Mouse (Mus musculus): Measurements from ENCODE around the gene Wfdc15a. TPM values are rescaled to one million over a fixed set of nuclear protein-coding genes. Genes with fewer than 3 reads are reported as not detected.

Gene Wfdc15a
- total RNA-seq, 1 experiment from 2014 or later: not detected

DNA sequence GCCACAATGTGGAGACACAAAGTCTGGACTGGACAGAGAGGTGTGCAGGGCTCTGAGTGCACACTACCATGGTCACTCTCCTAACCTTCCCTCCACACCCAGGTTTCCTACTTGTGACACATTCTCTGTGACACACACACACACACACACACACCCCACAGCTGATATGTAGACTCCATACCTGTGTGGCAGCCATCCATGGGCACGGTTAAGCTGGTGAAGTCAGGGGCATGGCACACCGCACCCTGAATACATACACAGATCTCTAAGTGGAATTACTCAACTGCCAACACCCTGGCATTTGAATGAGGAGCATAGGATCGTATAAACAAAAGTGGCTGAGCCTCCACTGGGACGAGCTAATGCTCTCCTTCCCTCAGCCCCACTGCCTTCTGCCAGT, 19.2 kb downstream of the Wfdc15a start:
- no peak for ATAC-seq (replicated peaks; ENCODE audit: low read depth, poor library complexity, severe bottlenecking)

DNA sequence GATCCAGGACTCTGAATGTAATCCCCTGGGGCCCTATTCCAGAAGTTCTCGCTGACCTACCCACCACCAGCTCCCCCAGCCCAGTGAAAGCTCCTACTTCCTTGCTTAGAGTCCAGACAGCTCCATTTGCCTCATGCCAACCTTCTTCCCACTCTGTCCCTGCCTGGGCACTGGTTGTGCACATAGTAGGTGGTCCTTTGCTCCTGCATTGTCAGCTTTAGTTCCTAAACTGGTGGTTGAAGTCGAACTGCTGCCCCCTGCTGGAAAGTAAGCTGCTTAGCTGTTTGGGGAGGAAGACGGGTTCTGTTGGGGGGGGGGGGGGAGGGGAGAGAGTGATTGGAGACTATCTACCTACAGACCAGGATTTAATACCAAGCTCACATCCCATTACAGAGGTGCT, 19.8 kb downstream of the Wfdc15a start:
- no peak for ATAC-seq (replicated peaks; ENCODE audit: low read depth, poor library complexity, severe bottlenecking)

DNA sequence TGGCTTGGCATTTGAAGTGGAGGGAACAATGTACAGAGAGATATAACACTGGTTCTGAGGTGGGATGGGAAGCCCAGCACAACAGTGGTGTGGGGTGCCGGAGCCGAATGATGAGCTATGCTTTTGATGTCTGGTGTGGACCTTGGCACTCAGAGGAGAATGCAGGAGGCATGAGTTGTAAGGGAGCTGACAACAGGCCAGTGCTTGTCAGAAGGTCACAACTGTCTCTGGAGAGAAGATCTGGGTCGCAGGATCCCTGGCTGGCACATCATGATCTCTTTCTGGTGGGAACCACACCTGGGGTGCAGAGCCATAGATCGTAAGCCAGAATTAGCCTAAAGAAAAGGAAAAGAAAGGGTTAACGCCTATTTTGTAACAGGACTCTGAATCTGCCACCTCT, 22.1 kb downstream of the Wfdc15a start:
- ATAC-seq (replicated peaks; ENCODE audit: low read depth, poor library complexity, severe bottlenecking): no peak

DNA sequence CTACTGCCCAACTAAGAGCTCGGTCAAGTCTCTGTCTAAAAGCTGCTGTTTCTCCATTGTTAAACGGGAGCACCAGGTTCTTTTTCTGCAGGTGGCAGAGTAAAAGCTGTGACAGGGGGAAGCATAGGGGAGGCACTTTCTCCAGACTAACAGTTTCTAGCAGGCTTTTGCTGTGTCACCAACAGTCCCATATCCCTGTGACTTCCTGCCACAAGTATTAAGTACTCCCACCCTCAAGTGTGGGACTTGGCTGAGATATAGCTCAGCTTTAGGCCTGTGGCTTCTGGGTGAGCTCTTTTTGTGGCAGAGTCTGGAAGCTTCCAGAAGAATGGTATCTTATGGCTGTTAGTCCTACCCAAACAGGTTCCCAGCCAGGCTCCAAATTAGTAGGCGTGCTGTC, 24.1 kb downstream of the Wfdc15a start:
- ATAC-seq (replicated peaks; ENCODE audit: low read depth, poor library complexity, severe bottlenecking): peak; percentile 77

DNA sequence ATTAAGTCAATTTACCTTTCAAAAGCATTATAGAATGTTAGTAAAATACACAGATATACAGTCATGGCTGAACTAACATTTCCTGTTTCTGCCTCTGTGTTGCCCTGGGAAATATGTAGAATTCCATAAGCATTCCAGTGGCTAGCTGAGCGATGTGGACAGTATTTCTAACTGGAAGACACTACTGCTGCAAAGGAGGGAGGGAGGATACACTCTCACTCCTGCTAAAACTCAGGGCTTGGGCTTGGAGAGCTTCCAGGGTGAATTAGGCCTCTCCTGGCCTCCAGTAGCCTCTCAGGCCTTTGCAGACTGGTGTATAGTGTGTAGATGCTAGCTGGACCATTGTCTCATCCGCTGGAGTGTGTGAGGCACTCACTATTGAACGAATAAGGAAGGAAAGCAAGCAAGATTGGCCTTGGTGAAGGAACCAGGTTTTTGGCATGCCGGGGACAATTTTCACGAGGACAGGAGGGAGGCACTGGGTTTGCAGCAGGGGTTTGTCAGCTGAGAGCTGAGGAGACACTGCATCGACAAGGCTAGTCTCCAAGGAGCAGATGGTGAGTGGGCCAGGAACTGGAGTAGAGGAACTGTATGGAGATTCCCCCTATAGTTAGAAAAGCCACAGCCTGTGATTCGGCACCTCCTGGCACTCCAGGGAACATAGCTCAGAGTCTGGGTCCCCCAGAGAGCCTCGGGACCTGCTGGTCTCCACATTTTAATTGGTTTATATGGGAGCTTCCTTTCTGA, 25.1 kb downstream of the Wfdc15a start:
- ATAC-seq (replicated peaks; ENCODE audit: low read depth, poor library complexity, severe bottlenecking): no peak

DNA sequence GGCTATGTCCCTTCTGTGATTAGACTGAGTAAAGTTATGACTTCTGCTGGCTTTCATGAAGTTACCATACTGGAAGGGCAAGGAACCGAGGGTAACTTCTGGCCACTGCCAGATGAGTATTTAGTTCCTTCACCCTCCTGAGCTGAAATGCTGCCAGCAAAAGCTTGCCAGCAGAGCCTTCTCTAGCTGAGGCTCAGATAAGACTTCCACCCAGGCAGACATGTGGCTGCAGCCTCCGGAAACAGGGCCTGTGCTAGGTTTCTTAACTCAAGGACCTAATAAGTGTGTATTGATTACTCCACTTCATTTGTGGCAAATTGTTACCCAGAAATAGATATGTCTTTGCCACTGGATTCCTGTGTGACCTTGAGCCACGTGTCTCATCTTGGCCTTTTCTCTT, 26.5 kb downstream of the Wfdc15a start:
- ATAC-seq (replicated peaks; ENCODE audit: low read depth, poor library complexity, severe bottlenecking): peak; percentile 61

DNA sequence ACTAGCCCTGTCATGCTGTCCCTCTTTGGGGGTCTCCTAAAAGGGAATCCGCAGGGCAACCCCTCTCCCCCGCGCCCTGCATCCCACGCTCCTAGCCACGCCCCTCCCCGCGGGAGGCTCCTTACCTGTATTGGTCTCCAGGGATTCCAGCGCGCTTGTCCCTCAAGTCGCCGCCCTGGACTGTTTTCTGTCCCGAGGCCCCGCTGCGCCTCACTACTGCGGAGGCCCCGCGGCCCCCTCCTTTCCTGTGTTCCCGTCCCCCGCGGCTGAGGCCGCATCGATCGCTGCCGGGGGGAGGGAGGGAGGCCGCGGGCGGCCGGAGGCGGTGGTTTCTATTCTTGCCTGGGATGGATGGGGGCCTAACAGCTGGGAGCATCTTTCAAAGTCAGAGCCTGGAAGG, 29.0 kb downstream of the Wfdc15a start, which contains the start of gene Kcns1:
Kcns1 (minus strand) TSS at position 212 of the 400 bp plus-strand sequence.
- no peak for ATAC-seq (replicated peaks; ENCODE audit: low read depth, poor library complexity, severe bottlenecking)

DNA sequence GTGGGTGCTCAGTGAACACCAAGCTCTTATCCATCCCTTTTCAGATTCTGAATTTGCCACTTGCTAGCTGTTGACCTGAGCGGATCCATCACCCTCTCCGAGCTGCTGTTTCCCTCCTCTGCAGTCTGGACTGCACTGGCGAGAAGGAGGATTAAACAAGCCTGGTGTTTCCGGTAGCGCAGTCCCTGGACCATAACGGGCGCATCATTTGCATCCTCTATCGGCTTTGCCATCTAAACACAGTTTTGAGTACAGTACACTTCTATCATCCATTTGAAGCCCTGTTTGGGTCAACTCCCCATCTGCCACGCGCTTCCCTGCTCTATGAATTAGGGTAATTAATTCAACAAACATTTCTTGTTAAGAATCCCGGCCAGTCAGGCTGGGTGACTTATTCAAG, 29.6 kb downstream of the Wfdc15a start:
- no peak for ATAC-seq (replicated peaks; ENCODE audit: low read depth, poor library complexity, severe bottlenecking)

DNA sequence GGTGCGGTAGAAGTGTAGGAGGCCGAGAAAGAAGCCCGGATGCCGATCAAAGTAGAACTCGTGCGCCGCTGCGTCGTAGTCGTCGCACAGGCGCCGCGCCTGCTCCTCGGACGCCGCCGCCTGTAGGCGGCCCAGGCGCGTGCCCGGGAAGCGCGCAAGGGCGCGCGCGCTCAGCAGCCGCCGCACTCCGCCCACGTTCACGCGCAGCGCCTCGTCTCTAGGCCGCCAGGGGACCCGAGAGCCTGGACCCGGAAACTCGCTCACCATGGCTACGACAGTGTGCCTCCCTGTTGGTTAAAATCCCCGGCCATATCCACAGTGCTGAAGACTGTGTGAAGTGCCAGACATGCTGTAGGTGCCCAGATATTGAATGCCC, 31.4 kb downstream of the Wfdc15a start:
- ATAC-seq (replicated peaks; ENCODE audit: low read depth, poor library complexity, severe bottlenecking): peak; percentile 39

DNA sequence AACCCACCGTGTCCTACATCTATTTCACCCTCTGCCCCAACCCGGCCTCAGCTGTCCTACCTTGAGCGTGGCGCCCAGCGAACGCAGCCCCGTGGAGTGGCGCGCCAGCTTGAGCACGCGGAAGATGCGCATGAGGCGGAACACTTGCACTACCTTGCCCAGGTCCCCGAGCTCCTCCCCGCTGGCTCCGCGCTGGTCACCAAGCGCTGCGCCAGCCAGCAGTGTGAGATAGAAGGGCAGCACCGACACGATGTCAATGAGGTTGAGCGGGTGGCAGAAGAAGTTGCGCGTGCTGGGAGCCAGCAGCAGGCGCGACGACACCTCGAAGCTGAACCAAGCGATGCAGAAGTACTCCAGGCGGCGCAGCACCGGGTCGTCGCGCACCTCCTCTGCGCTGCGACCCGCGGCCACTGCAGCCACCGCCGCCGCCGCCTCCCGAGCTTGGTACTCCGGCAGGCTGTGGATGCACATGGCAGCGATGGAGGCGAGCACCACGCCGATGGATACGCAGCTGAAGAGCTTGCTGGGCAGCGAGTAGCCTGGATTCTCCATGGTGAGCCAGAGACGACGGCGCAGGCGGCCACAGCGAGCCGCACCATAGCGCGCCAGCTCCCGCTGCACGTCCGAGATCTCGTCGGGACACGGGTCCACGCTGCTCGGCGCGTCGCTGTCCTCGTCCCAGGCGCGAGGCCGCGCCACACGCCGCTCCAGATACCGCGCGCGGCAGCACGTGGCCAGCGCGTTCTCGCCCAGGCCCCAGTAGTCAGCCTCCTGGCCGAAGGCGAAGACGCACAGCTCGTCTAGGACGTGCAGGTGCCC, 32.0 kb downstream of the Wfdc15a start:
- peak; percentile 19 for ATAC-seq (replicated peaks; ENCODE audit: low read depth, poor library complexity, severe bottlenecking)

DNA sequence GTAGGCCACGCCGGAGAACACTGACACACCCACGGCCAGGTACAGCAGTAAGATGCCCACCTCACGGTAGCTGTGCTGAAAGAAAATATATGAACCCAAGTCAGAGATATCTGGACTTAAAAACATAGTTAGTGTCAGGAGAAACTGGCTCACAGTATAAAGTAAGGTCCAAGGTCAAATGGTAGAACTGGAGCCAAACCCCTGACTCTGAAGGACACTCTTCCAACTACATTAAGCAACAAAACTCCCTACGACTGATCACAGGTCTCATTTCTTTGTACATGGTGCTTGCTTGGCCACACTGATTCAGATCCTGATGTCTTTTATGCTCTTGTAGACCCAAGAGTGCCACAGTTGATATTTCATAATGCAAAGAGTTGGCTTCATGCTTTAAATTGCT, 35.0 kb downstream of the Wfdc15a start:
- no peak for ATAC-seq (replicated peaks; ENCODE audit: low read depth, poor library complexity, severe bottlenecking)

DNA sequence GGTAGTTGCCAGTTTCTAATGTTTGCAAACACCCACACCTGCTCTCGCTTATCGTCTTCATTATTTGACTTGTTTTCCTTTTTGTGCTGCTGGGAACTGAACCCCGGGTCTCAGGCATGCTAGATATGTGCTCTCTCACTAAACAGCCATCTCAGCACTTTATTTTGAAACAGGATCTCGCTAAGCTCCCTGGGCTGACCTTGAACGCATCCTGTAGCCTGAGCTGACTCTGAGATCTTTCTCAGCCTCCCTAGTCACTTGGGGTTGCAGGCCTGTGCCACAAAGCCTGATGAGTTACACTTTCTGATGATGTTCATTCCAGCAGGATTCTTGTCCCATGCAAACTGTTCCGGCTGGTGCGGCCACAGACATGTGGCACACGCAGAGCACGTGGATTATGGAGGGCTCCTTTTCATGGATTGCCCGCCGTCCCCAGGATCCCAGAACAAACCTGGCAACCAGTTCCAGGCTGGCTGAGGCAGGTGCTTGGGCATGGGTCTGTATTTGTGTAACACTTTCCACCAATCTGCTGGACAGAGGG, 38.3 kb downstream of the Wfdc15a start:
- no peak for ATAC-seq (replicated peaks; ENCODE audit: low read depth, poor library complexity, severe bottlenecking)

DNA sequence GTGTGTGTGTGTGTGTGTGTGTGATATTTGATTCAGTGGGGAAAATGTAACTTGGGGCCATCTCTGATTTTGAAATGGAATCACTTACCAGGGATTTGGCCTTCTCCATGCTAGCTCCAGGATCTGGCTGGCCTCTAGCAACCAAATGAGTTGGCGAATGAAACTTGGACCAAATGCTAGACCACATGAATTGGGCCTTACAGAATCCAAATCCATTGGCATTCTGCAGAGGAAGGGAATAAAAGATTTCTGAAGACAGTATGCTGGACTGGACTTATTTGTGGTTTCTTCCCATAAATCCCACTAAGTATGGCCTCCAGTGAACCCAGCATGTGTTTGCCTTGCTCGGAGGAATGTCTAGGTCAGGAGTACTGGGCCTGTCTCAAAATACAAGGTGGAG, 41.1 kb downstream of the Wfdc15a start:
- no peak for ATAC-seq (replicated peaks; ENCODE audit: low read depth, poor library complexity, severe bottlenecking)

DNA sequence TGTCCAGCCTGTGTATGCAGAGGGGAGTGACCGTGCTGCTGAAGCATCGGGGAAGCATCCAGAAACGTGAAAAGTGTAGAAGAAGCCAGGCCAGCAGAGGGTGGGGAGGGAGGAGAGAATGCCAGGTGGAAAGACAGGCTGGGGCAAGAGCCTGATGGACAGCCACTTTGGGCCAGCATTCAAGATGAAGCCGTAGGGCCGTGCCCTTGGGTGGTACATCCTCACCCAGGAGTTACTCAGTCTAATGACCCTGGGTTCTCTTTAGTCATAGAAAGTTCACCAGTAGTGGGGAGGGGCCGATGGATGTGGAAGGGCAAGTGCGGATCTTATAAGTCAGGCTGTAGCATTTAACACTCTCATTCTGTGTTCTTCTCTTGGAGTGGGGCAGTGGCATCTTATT, 43.8 kb downstream of the Wfdc15a start:
- no peak for ATAC-seq (replicated peaks; ENCODE audit: low read depth, poor library complexity, severe bottlenecking)

DNA sequence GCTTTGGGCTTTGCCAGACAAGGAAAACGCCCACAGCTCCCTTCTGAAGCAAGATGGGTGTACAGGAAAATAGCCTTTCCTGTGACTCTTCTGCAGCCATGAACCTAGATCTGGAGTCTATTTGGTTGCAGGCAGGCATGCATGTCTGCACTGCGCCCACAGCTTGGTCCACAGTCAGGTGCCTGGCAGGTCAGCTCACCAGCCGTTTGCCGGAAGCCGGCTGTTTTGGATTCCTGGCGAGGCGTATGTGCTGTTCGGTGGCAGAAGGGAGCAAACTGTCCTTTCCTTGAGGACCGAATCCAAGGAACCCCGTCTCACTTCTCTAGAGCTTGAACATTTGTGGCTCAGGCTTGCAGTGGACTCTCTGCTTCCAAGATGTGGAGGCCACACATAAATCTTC, 45.9 kb downstream of the Wfdc15a start:
- no peak for ATAC-seq (replicated peaks; ENCODE audit: low read depth, poor library complexity, severe bottlenecking)

DNA sequence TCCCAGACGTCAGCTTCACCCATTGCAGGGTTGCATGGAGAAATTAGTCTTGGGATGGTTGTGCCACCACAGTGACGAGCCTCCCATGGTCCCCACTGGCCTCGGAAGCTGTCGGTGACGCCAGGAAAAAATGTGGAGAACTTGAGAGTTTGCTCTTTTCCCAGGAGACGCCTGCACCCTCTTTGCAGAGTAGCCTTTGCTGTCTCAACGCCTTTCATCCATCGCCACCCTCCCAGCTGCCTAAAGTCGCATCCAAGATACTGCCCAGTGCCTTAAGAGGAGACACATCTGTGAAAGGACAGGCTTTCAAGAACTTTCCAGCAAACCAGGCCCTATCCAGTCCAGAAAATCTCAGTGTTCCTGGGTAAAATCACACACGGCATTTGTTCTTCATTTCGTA, 47.6 kb downstream of the Wfdc15a start:
- no peak for ATAC-seq (replicated peaks; ENCODE audit: low read depth, poor library complexity, severe bottlenecking)

DNA sequence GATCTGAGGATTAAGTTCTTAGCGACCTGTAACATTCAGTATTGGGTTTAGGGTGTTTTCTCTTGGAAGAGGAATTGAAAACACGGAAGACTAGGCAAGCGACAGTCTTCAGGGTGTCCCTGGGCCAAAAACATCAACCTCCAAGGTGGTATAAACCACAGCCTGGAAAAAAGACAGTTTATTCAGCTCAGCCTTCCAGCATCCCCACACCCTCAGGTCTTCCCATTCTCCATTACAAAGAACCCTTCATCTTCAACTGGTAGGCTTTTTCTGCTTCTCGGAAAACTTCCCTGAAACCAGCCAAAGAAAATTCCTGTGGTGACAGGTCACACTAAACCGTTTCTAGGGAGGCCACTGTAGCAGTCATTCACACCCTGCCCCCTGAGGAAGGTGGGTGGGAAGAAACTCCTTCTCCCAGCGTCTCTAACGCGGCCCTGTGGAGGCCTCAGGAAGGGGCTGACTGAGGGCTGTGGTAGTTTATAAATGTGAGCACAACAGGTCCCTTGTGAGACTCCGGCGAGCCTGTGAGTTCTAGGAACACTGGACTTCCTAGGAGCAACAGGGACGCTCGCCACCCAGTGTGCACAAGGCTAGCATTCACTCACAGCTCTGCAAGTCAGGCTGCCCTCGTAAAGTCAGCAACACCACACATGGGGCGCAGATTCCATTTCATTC, 49.7 kb downstream of the Wfdc15a start:
- no peak for ATAC-seq (replicated peaks; ENCODE audit: low read depth, poor library complexity, severe bottlenecking)
